12 mouse cellular contexts compared by ENCODE assay signal in the genomic region with DNA sequence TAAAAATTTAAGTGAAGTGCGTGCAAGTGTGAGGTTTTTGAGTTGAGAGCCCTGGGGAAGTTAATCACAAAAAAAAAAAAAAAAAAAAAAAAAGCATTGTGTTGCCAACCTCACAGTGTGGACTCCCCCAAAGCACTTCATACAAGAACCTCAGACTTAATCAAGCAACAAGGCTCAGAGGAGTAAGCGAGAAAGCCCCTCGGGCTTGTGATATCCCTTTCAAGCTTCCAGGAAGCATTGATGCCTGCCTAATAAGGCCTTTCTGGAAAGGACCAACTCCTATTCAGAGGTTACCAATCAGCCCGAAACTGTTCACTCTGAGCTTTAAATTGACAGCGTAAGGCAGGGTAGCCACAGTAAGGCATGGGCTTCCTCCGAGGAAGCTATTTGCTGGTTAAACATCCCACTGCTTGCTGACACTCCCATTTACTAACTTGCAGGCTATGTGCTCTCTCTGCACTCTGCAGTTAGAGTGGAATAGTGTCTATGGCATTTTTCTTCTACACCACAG.
A peak's percentile ranks its signal among the peaks of the same experiment; 100 is the strongest.
DNase-seq lines count a peak whose midpoint lies in the region; ATAC-seq lines count a peak whose summit lies in the region.
"Had no signal": no experiment of that assay in that cellular context is flagged by ENCODE, and none has a peak within 500 bp of the region (broad histone marks: within the 10 kb centered on the region; RNA-seq: fewer than 3 reads in every experiment).

No protein-coding gene starts in this region.

- H3K4me1 ChIP-seq in forebrain, embryonic 14.5 days (ENCODE audit: control insufficient read depth, insufficient read depth, low read length), result peaks cover 6% of the 10 kb centered on the region; the same call in 1 of the 2 replicates
- H3K4me1 ChIP-seq in limb, embryonic 10.5 days, result peaks cover 6% of the 10 kb centered on the region
- 0 out of 2 replicates have a peak, but pooled peaks cover 8% of the 10 kb centered on the region for H3K4me1 ChIP-seq in neural tube, embryonic 13.5 days (replicated peaks)

- no peaks in the 10 kb centered on the region for H3K9me3 ChIP-seq in forebrain, embryonic 14.5 days (replicated peaks; ENCODE audit: control insufficient read depth, low read length)
- H3K9me3 ChIP-seq in limb, embryonic 10.5 days (replicated peaks), result no peaks in the 10 kb centered on the region
- no peaks in the 10 kb centered on the region for H3K9me3 ChIP-seq in neural tube, embryonic 13.5 days
- H3K9me3 ChIP-seq: embryonic facial prominence, embryonic 13.5 days had no signal

- H3K27ac ChIP-seq in forebrain, embryonic 14.5 days (ENCODE audit: low read depth, low read length), result no peak overlapping the region
- H3K27ac ChIP-seq in limb, embryonic 10.5 days, result no peak overlapping the region; the same call in 1 of the 2 replicates
- no peak overlapping the region for H3K27ac ChIP-seq in neural tube, embryonic 13.5 days (replicated peaks)
- H3K27ac ChIP-seq: embryonic facial prominence, embryonic 13.5 days; gastrocnemius, adult 2 months had no signal

- H3K9ac ChIP-seq in forebrain, embryonic 14.5 days (ENCODE audit: low read length), result no peak overlapping the region
- no peak overlapping the region for H3K9ac ChIP-seq in neural tube, embryonic 13.5 days
- H3K9ac ChIP-seq: embryonic facial prominence, embryonic 13.5 days had no signal

- H3K4me3 ChIP-seq in forebrain, embryonic 14.5 days (ENCODE audit: low read depth, low read length), result no peak overlapping the region
- no peak overlapping the region for H3K4me3 ChIP-seq in limb, embryonic 10.5 days
- no peak overlapping the region for H3K4me3 ChIP-seq in neural tube, embryonic 13.5 days
- H3K4me3 ChIP-seq: embryonic facial prominence, embryonic 13.5 days; gastrocnemius, adult 2 months had no signal

- H3K36me3 ChIP-seq in forebrain, embryonic 14.5 days (ENCODE audit: control insufficient read depth, insufficient read depth, low read length), result no peaks in the 10 kb centered on the region
- H3K36me3 ChIP-seq in limb, embryonic 10.5 days, result no peaks in the 10 kb centered on the region
- no peaks in the 10 kb centered on the region for H3K36me3 ChIP-seq in neural tube, embryonic 13.5 days
- H3K36me3 ChIP-seq: embryonic facial prominence, embryonic 13.5 days had no signal

- no peak overlapping the region for H3K4me2 ChIP-seq in forebrain, embryonic 14.5 days (ENCODE audit: low read length)
- H3K4me2 ChIP-seq in neural tube, embryonic 13.5 days, result no peak overlapping the region
- H3K4me2 ChIP-seq: embryonic facial prominence, embryonic 13.5 days; liver, embryonic 11.5 days had no signal

- no peak for ATAC-seq in cerebellum, adult (ENCODE audit: insufficient number of reproducible peaks, low FRiP score, low TSS enrichment)
- peak; percentile 90 for ATAC-seq in forebrain, embryonic 14.5 days
- ATAC-seq in neural tube, embryonic 13.5 days (ENCODE audit: low read depth), result peak; percentile 50; the same call in 1 of the 2 replicates

- intact Hi-C loops in left cerebral cortex, postnatal 10 days (cut with DNase I), result no loop called here

- H3K27me3 ChIP-seq in forebrain, embryonic 14.5 days (replicated peaks; ENCODE audit: control insufficient read depth, insufficient read depth, low read length), result no peaks in the 10 kb centered on the region
- no peaks in the 10 kb centered on the region for H3K27me3 ChIP-seq in limb, embryonic 10.5 days (ENCODE audit: low read depth, poor library complexity, severe bottlenecking)
- 0 out of 2 replicates have a peak, but pooled peaks cover 5% of the 10 kb centered on the region for H3K27me3 ChIP-seq in neural tube, embryonic 13.5 days
- H3K27me3 ChIP-seq: embryonic facial prominence, embryonic 13.5 days had no signal

- peak; percentile 5 to 11 for DNase-seq in cerebellum, postnatal 10 days
- peak; percentile 89 for DNase-seq in forebrain, embryonic 14.5 days (ENCODE audit: low spot score)
- DNase-seq in limb, embryonic 10.5 days (ENCODE audit: low spot score), result peak; percentile 32
- DNase-seq in adrenal gland, postnatal 36 days, result no peak
- no peak for DNase-seq in left cerebral cortex, postnatal 10 days (ENCODE audit: extremely low spot score in 1 of 2, low spot score in 2 of 2)
- DNase-seq in layer of hippocampus, adult 9-11 months, result no peak
- DNase-seq: gastrocnemius, adult 2 months; lung, postnatal 36 days had no signal

- 1% methylated on average over 6 of the region's 6 CpGs for WGBS in forebrain, embryonic 14.5 days
- 66% methylated on average over 6 of the region's 6 CpGs for WGBS in limb, embryonic 10.5 days
- WGBS in neural tube, embryonic 13.5 days, result 31% methylated on average over 6 of the region's 6 CpGs

Comparison
In these comparisons a context has a peak if more than half of its experiments do, and no peak if none do; other contexts are left out.
1. DNase-seq: peak in cerebellum, postnatal 10 days (2 of 2), forebrain, embryonic 14.5 days (single experiment) and limb, embryonic 10.5 days (single experiment); none in adrenal gland, postnatal 36 days (0 of 2), left cerebral cortex, postnatal 10 days (0 of 2) and layer of hippocampus, adult 9-11 months (single experiment).